Comparison of ENCODE assay signal across 14 mouse cellular contexts in genomic region chr4:105364496-105364895, GRCm38 (mm10).
DNase-seq lines count a peak whose midpoint lies in the region; ATAC-seq and TF ChIP-seq lines count a peak whose summit lies in the region.
"Had no signal": no experiment of that assay in that cellular context is flagged by ENCODE, and none has a peak within 500 bp of the region (broad histone marks: within the 10 kb centered on the region; RNA-seq: fewer than 3 reads in every experiment).

No protein-coding gene starts in this region.

- 58% methylated on average over 6 of the region's 6 CpGs for WGBS in hindbrain, postnatal 0 days
- 83% methylated on average over 6 of the region's 6 CpGs for WGBS in hindbrain, embryonic 10.5 days

- intact Hi-C loops in left cerebral cortex, postnatal 10 days (cut with DNase I): no loop called here

- no peaks in the 10 kb centered on the region for H3K9me3 ChIP-seq in hindbrain, postnatal 0 days (ENCODE audit: low read length)
- no peaks in the 10 kb centered on the region for H3K9me3 ChIP-seq in hindbrain, embryonic 10.5 days
- H3K9me3 ChIP-seq: embryonic facial prominence, embryonic 12.5 days; hindbrain, embryonic 13.5 days had no signal

- no peak for TF ChIP-seq CTCF in hindbrain, postnatal 0 days (IDR thresholded peaks at IDR 0.05; ENCODE audit: low read depth)

- no peaks in the 10 kb centered on the region for H3K27me3 ChIP-seq in hindbrain, postnatal 0 days (ENCODE audit: insufficient read depth, low read length)
- no peaks in the 10 kb centered on the region for H3K27me3 ChIP-seq in hindbrain, embryonic 10.5 days (ENCODE audit: insufficient read depth, poor library complexity, severe bottlenecking)
- H3K27me3 ChIP-seq: embryonic facial prominence, embryonic 12.5 days; hindbrain, embryonic 13.5 days had no signal

- H3K4me2 ChIP-seq in hindbrain, postnatal 0 days (ENCODE audit: low read depth, low read length): no peak overlapping the region
- H3K4me2 ChIP-seq: embryonic facial prominence, embryonic 12.5 days; hindbrain, embryonic 13.5 days; liver, embryonic 11.5 days had no signal

- no peaks in the 10 kb centered on the region for H3K4me1 ChIP-seq in hindbrain, postnatal 0 days (ENCODE audit: insufficient read depth, low read length)
- H3K4me1 ChIP-seq in hindbrain, embryonic 10.5 days (replicated peaks): no peaks in the 10 kb centered on the region
- H3K4me1 ChIP-seq: embryonic facial prominence, embryonic 12.5 days; hindbrain, embryonic 13.5 days had no signal

- H3K9ac ChIP-seq in hindbrain, postnatal 0 days (replicated peaks; ENCODE audit: low read length): no peak overlapping the region
- H3K9ac ChIP-seq: embryonic facial prominence, embryonic 12.5 days; forebrain, postnatal 0 days; hindbrain, embryonic 13.5 days had no signal

- DNase-seq in hindbrain, postnatal 0 days (ENCODE audit: low spot score): peak; percentile 25
- no peak for DNase-seq in hindbrain, embryonic 10.5 days (ENCODE audit: low spot score)
- peak; percentile 19 for DNase-seq in NIH3T3 (ENCODE audit: low read depth)
- DNase-seq in heart, adult 8-10 months (ENCODE audit: low spot score): peak; percentile 44
- DNase-seq in kidney, adult 9 months: peak; percentile 63
- DNase-seq in urinary bladder, adult 18-20 months (ENCODE audit: low spot score in 2 of 2): no peak
- no peak for DNase-seq in left cerebral cortex, postnatal 10 days (ENCODE audit: extremely low spot score in 1 of 2, low spot score in 2 of 2)
- no peak for DNase-seq in embryo, embryonic 11 days
- DNase-seq: cerebellum, adult 11 months; forebrain, postnatal 0 days; midbrain, embryonic 14.5 days had no signal

- H3K4me3 ChIP-seq in hindbrain, postnatal 0 days (ENCODE audit: low read length): no peak overlapping the region
- H3K4me3 ChIP-seq in hindbrain, embryonic 10.5 days: no peak overlapping the region
- H3K4me3 ChIP-seq: embryonic facial prominence, embryonic 12.5 days; hindbrain, embryonic 13.5 days had no signal

- no peak overlapping the region; the same call in 1 of the 2 replicates for H3K27ac ChIP-seq in hindbrain, postnatal 0 days
- H3K27ac ChIP-seq in hindbrain, embryonic 10.5 days: no peak overlapping the region
- H3K27ac ChIP-seq: embryonic facial prominence, embryonic 12.5 days; hindbrain, embryonic 13.5 days had no signal

- H3K36me3 ChIP-seq in hindbrain, postnatal 0 days (ENCODE audit: insufficient read depth, low read length): no peaks in the 10 kb centered on the region
- H3K36me3 ChIP-seq in hindbrain, embryonic 10.5 days: no peaks in the 10 kb centered on the region
- H3K36me3 ChIP-seq: embryonic facial prominence, embryonic 12.5 days; hindbrain, embryonic 13.5 days had no signal

- peak; percentile 45; the same call in 1 of the 2 replicates for ATAC-seq in hindbrain, postnatal 0 days
- ATAC-seq: forebrain, postnatal 0 days had no signal

Comparison
In these comparisons a context has a peak if more than half of its experiments do, and no peak if none do; other contexts are left out.
1. DNase-seq: peak in hindbrain, postnatal 0 days (single experiment), NIH3T3 (single experiment), heart, adult 8-10 months (single experiment) and kidney, adult 9 months (single experiment); none in hindbrain, embryonic 10.5 days (single experiment), urinary bladder, adult 18-20 months (0 of 2), left cerebral cortex, postnatal 10 days (0 of 2) and embryo, embryonic 11 days (single experiment).